Mouse (Mus musculus) embryo, embryonic 11 days (tissue): ENCODE measurements at regions not wholly inside any gene's neighbourhood (a gene's known extent, or its start where the extent isn't known, plus 50 kb on each side); places are given as distances from the start of the nearest gene placed in this dataset.

ENCODE experiments used
- DNase-seq: peaks from one replicate; pipeline ENCODE4 v3.0.0-alpha.2; 2015

GRCm38 (mm10) chr11:114611690-114612089 is 56.6 kb upstream of the Rpl38 start:
- no peak for DNase-seq

DNA sequence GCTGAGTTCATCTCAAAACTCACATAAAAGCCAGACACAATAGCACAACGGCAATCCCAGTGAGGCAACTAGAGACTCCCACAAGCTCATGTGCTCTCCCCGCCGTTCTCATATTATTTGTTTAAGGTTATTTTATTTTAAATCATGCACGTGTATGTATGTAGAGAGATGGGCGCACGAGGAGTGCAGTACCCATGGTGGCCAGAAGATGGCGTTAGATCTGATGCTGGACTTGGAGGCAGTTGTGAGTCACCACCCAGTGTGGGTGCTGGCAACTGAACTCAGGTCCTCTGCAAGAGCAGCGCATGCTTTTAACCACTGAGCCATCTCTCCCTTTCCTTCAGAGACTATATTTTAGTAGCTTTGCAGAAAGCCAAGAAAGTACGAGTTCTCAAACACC is 60.3 kb upstream of the Rpl38 start:
- no peak for DNase-seq

DNA sequence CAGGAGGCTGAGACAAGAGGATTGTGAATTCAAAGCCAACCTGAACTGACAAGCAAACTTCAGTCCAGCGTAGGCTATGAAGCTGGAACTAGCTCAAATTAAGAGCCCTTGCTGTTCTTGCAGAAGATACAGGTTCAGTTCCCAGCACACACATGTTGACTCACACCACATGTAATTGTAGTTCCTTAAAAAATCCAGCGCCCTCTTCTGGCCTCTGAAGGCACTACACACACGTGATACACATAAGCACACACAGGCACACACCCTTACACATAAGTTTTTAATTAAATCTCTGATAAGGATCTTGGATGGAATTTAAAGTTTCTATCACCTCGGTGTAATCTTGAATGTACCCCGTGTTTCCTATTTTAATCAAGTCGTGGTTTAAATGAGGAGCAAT is 65.2 kb upstream of the Rpl38 start:
- no peak for DNase-seq

- DNase-seq: peak; percentile 54
These were observed 71.1 kb upstream of the Rpl38 start for GRCm38 (mm10) chr11:114597225-114597624.

- no peak for DNase-seq
These were observed 75.4 kb upstream of the Rpl38 start for GRCm38 (mm10) chr11:114592961-114593360.

DNA sequence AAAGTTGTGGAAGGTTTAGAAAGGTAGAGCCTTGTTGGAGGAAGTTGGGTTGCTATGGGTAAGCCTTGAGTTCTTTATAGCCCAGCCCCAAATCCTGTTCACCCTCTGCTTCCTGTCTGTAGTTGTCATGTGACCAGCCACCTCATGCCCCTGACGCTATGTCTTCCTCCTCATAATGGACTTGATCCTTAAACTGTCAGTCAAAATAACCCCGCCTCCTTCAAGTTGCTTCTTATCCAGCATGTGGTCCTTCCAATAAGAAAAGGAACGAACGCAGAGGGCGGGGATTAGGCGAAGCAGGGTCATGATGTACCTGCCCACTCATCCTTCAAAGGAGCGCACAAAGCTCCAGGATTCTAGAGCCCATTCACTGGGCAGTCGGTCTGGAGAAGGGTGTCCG is 79.8 kb upstream of the Rpl38 start:
- no peak for DNase-seq

GRCm38 (mm10) chr11:114587986-114588385 is 80.3 kb upstream of the Rpl38 start:
- no peak for DNase-seq

DNA sequence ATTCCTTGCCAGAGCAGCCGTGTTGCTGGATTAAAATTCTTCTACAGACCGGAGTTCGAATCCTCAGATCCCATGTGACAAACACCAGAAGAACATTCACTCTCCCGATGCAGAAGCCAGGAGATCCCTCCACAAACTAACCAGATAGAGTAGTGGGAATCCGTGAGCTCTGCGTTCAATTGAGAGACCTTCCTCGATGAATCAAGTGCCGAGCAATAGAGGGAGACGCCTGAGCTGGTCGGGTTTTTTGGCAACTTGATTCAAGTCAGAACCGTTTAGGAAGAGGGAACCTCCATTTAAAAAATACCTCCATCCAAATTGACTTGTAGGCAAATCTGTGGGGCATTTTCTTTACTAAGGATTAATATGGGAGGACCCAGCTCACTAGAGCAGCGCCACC is 81.9 kb upstream of the Rpl38 start:
- DNase-seq: no peak

DNA sequence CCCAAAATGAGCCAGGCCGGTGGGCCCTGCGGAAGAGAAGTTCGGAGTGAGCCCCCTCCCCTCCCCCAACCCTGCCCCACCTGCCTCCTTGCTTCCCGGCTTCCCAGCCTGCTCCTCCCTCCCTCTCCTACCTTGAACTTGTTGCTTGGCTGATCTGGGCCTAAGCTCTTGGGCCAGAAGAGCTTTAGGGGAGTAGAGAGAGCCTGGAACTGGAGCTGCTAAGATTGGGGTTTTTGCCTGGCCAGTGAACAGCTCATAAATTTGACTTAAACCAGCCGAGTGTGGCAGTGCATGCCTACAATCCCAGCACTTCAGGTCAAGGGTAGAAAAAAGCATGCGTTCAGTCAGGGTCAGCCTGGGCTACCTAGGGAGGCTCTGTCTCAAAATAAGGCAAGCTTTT is 83.5 kb upstream of the Rpl38 start:
- no peak for DNase-seq

DNA sequence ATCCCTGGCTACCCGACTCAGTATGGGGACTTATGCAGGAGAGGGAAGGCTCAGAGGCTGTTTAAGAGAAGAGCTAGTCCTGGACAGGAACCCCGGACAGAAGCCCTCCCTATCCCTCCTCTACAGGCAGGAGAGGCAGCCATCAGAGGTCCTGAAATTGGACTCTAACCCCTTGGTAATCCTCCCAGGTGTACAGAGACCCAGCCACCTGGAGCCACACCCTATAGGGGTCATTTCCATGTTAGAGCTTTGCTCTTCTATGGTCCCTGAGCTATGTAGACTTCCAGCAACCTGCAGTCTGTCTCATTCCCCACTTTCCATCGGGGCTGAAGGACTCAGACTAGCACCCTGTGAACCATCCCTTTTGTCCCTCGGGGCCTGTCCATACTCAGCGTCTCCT is 84.2 kb upstream of the Rpl38 start:
- no peak for DNase-seq

DNA sequence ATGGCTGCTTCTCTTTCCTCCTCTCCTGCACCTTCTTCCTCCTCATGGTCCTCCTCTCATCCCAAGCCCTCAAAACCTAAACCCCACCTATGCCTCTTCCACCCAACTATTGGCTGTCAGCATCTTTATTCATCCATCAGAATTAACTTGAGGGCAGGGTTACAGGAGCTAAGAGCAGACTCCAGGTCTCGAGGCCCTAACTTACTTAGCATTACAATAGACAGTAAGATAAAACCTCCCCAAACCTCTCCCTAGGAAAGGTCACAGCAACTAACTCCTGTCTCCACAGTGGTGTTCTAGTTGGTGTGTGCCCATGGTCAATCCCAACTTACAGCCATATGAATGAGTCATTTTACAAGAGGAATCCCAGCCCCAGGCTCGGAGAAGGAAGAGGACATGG is 88.3 kb upstream of the Rpl38 start:
- no peak for DNase-seq

DNA sequence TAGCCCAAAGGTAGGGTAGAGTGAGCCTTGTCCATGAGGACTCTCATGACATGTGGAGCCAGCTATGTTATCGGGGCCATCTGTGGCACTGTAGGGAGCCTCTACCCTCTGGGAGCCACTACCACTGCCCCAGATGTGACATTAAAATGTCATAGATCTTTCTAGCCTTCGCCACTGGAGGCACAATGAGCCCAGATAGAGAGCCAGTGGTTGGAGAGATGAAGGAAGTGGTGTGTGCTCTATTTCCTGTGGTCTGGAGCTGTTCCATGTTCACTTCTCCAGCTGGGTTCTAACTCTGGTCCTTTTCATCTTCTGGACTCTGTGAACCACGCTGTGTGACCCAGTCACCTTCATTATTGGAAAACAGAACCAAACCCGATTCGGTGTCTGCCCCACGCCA is 89.8 kb upstream of the Rpl38 start:
- no peak for DNase-seq

DNA sequence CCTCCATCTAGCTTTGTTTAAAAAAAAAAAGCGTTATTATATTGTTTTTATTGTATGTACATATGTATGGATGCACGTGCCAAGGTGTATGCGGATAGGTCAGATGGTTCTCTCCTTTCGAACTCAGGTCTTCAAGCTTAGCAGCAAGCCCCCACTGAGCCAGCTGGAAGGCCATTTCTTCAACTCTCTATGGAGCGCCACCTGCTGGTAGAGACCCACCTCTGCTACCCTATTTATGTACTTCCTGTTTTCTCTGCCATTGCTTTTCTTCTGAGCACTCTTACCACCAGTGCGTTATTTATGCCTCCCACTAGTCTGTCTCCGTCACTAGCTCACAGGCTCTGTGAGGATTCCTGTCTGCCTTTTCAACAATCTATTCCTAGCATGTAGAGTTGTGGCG is 91.5 kb upstream of the Rpl38 start:
- DNase-seq: no peak

- DNase-seq: no peak
These were observed 97.0 kb upstream of the Rpl38 start for GRCm38 (mm10) chr11:114571144-114571869.

DNA sequence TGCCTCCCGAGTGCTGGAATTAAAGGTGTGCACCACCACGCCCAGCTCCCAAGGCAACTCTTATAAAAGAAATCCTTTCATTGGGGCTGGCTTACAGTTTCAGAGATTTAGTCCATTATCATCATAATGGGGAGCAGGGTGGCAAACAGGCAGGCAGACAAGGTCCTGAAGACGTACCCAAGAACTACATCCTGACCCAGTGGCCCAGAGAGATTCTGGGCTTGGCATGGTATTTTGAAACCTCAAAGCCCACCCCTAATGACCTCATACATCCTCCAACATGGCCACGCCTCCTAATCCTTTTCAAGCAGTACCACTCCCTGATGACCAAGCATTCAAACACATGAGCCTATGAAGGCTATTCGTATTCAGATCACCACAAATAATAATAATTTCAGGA is 98.2 kb upstream of the Rpl38 start:
- DNase-seq: no peak

DNA sequence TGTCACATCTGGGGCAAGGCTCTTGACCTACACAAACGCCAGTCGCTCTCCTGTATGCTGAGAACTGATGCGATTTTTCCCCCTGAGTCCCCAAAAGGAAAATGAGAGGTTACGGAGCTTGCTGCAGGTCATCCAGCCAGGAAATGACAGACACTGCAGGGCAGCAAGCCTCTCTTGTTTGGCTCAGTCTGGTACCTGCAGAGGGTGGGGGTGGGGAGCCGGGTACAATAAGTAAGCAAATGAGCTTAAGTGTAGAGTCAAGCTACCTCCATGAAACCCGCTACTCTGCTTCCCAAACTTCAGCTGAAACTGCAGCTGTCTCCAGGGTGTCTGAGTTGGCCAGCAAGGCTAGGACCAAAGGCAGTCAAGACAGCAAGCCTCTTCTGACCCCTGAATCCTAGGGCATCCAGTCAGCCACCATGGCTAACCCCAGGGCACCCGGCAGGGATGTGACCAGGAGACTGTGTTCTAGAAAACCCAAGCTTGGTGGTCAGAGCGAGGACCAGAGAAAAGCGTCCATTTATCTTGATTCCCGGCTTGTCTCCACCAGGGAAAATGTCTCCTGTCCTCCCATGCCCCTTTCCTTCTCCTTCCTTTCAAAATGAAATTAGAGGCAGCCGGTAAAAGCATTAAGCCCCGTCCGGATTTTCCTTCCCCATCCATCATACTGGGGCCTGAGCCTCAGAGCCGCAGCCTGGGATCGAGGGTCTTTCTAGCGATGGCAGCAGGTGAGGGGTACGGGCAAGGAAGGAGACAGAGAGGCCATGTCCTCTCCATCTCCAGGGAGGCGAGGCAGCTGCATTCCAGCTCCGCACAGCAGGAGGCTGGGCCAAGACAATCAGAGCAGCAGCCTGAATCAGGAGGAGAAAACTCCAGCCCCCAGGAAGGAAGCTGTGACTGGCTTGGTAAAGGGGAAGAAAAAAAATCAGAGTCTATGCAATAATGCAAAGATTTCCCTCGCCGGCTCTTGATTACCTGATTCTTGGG is 100.2 kb upstream of the Rpl38 start:
- peak; percentile 66 for DNase-seq

- DNase-seq: peak; percentile 49
These were observed 101.1 kb upstream of the Rpl38 start for GRCm38 (mm10) chr11:114567045-114567780.

DNA sequence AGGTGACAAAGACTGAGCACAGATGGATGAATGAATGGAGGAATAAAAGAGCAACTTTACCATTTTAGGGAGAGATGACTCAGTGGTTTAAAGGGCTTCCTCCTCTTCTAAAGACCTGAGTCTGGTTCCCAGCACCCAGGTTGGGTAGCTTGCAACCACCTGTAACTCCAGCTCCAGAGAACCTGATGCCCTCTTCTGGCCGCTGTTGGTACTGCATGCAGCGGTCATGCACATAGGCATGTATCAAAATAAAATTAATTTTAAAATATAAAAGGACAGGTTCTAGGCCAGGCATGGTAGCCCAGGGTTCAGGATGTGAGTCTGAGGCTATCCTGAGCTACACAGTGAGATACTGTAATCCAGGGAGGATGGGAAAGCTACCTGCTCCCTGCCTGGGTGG is 103.4 kb upstream of the Rpl38 start:
- DNase-seq: no peak

DNA sequence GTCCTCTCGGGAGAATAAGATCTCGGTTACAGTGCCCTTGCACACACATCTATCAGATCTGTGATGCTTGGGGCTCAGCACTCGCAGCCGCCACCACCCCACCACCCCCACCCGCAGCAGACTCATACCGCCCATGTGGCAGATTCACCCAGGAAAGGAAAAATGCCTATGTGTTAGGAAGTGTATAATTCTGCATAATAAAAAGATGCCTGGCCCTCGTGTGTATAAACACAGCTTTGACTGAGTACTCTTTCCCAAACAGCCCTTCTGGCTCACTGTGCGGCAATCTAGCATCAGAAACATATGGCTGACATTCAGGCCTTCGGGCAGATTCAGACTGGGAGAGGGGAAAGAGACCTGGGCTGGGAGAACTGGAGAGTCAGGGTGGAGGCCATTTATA is 105.2 kb upstream of the Rpl38 start:
- DNase-seq: no peak

GRCm38 (mm10) chr11:114554576-114554975 is 113.7 kb upstream of the Rpl38 start:
- no peak for DNase-seq

DNA sequence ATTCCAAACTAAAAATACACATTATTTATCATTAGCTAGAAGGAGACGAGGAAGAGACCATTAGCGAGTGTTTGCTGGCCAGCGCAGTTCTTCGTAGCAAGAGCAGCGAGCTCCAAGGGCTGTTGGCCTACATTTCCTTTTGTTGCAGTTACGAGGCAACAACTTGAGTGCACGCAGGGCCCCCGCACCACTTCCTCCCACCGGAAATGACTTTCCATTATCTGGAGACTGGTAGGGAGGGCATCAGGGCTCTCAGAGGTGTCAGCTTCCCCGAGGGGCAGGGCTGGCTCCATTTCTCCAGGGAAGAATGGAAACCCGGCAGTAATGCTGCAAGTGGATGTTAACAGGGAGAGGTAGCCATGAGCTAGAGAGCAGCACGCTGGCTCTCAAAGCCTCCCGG is 114.3 kb upstream of the Rpl38 start:
- no peak for DNase-seq

- no peak for DNase-seq
These were observed 116.1 kb upstream of the Rpl38 start for GRCm38 (mm10) chr11:114552176-114552575.

- no peak for DNase-seq
These were observed 117.1 kb upstream of the Rpl38 start for GRCm38 (mm10) chr11:114551262-114551661.

DNA sequence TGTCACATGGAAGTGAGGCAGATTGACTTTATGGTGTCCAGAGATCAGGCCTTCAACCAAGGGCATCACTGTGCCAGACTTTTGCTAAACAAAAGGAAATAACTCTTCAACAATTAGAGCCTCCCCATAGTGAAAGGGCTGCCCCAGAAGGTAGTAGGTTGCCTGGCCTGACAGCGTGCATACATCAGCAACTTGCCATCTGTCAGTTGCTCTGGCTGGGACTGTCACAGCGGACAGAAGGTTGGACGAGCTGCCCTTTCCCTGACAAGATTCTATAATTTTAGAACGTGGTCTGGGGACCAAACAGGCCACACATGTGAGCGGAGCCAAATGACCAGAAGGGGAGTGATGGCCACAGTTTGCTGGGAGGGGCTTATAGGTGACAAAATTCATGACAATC is 119.7 kb upstream of the Rpl38 start:
- no peak for DNase-seq
